Mouse (Mus musculus) E14TG2a.4 (cell line): ENCODE data around the gene Hdac10.

Experiments
- CTCF ChIP-seq: conservative IDR thresholded peaks from 2 replicates; pipeline ENCODE4 v1.5.1; 2014; ENCODE audit warnings: low read length
- NANOG ChIP-seq: IDR thresholded peaks from 2 replicates; pipeline ENCODE4 v1.6.1; 2014; ENCODE audit warnings: borderline replicate concordance, low read length, mixed read lengths
- POU5F1 ChIP-seq: IDR thresholded peaks from 2 replicates; pipeline ENCODE4 v1.6.1; 2014; ENCODE audit warnings: low read length, borderline replicate concordance

- TF ChIP-seq CTCF (no peak), NANOG (no peak), POU5F1 (no peak)
These were observed 44.8 kb upstream of the Hdac10 start for GRCm38 (mm10) chr15:89173024-89173905.
